Mouse (Mus musculus): ENCODE measurements around the gene Ugt2a2. TPM values are rescaled to one million over a fixed set of nuclear protein-coding genes. Genes with fewer than 3 reads are reported as not detected.
"Not testable (repeated sequence)": the region's sequence is repeated elsewhere in the genome, so short reads cannot be mapped to it uniquely, and the experiment has no call there.

The Ugt2a2 gene
- total and polyA plus RNA-seq, 2 experiments from 2014 or later = 0.22 to 0.33 TPM

GRCm38 (mm10) chr5:87436264-87436663 lies 45.8 kb downstream of the Ugt2a2 start:
- H3K4me2 ChIP-seq (ENCODE audit: low read depth, low read length, poor library complexity, severe bottlenecking) = no peak overlapping the region
- H3K36me3 ChIP-seq (ENCODE audit: insufficient read depth, low read length) = no peaks in the 10 kb centered on the region
- no peaks in the 10 kb centered on the region for H3K4me1 ChIP-seq (ENCODE audit: insufficient read depth, low read length)
- DNase-seq (ENCODE audit: low spot score) (peak; percentile 6), ATAC-seq (ENCODE audit: low FRiP score) (no peak)
- H3K4me3 ChIP-seq (ENCODE audit: low read depth, low read length) = no peak overlapping the region
- peak; percentile 60 for TF ChIP-seq CTCF (IDR thresholded peaks at IDR 0.05)
- no peak overlapping the region for H3K27ac ChIP-seq (ENCODE audit: low read depth, low read length)
- no peaks in the 10 kb centered on the region for H3K9me3 ChIP-seq (ENCODE audit: low read length)
- 40% methylated on average over 3 of the region's 3 CpGs for WGBS
- no peak overlapping the region for H3K9ac ChIP-seq (replicated peaks; ENCODE audit: low read length, poor library complexity, severe bottlenecking)
- H3K27me3 ChIP-seq (ENCODE audit: insufficient read depth, low read length) = no peaks in the 10 kb centered on the region

GRCm38 (mm10) chr5:87425676-87426075 lies 56.4 kb downstream of the Ugt2a2 start:
- no peaks in the 10 kb centered on the region for H3K36me3 ChIP-seq (ENCODE audit: insufficient read depth, low read length)
- ATAC-seq (ENCODE audit: low FRiP score) (no peak), DNase-seq (ENCODE audit: low spot score) (no peak)
- WGBS = 87% methylated on average over 3 of the region's 3 CpGs
- H3K4me3 ChIP-seq (ENCODE audit: low read depth, low read length) = no peak overlapping the region
- no peak overlapping the region for H3K4me2 ChIP-seq (ENCODE audit: low read depth, low read length, poor library complexity, severe bottlenecking)
- H3K27me3 ChIP-seq (ENCODE audit: insufficient read depth, low read length) = no peaks in the 10 kb centered on the region
- no peaks in the 10 kb centered on the region for H3K9me3 ChIP-seq (ENCODE audit: low read length)
- no peak overlapping the region for H3K9ac ChIP-seq (replicated peaks; ENCODE audit: low read length, poor library complexity, severe bottlenecking)
- no peak for TF ChIP-seq CTCF (IDR thresholded peaks at IDR 0.05)
- no peak overlapping the region for H3K27ac ChIP-seq (ENCODE audit: low read depth, low read length)
- no peaks in the 10 kb centered on the region for H3K4me1 ChIP-seq (ENCODE audit: insufficient read depth, low read length)

GRCm38 (mm10) chr5:87424041-87424440 lies 58.0 kb downstream of the Ugt2a2 start, which contains the start of gene Ugt2b38:
TSS of gene Ugt2b38 (minus strand) at chr5:87424203.
- not testable (repeated sequence) for H3K9me3 ChIP-seq (ENCODE audit: low read length); H3K4me3 ChIP-seq (ENCODE audit: low read depth, low read length); H3K9ac ChIP-seq (replicated peaks; ENCODE audit: low read length, poor library complexity, severe bottlenecking); H3K27me3 ChIP-seq (ENCODE audit: insufficient read depth, low read length); H3K36me3 ChIP-seq (ENCODE audit: insufficient read depth, low read length); H3K4me1 ChIP-seq (ENCODE audit: insufficient read depth, low read length); H3K27ac ChIP-seq (ENCODE audit: low read depth, low read length); DNase-seq (ENCODE audit: low spot score); H3K4me2 ChIP-seq (ENCODE audit: low read depth, low read length, poor library complexity, severe bottlenecking); ATAC-seq (ENCODE audit: low FRiP score)
- 92% methylated on average over 1 of the region's 2 CpGs for WGBS

Other genes with a start within 250 kb of the Ugt2a2 start
- gene Ugt2b37, start 227.5 kb downstream of the Ugt2a2 start, total RNA-seq (2014; rRNA removed) = not detected in 2 replicates
- gene Ugt2b37, start 227.5 kb downstream of the Ugt2a2 start, polyA plus RNA-seq (2015; fragmentation: Nextera tagmentation; extraction: Ambion mirVana) = not detected in 2 replicates
- gene Ugt2a3, start 145.1 kb downstream of the Ugt2a2 start, total RNA-seq (2014; rRNA removed) = not detected in 2 replicates
- gene Ugt2a3, start 145.1 kb downstream of the Ugt2a2 start, polyA plus RNA-seq (2015; fragmentation: Nextera tagmentation; extraction: Ambion mirVana) = not detected in 2 replicates
- gene Ugt2b38, start 58.1 kb downstream of the Ugt2a2 start, total RNA-seq (2014; rRNA removed) = not detected in 2 replicates
- not detected in 2 replicates for gene Ugt2b38, start 58.1 kb downstream of the Ugt2a2 start, polyA plus RNA-seq (2015; fragmentation: Nextera tagmentation; extraction: Ambion mirVana)
- 0.19 TPM in 1 of 2 replicates, not detected in the other for gene Gm43638, start 4.5 kb upstream of the Ugt2a2 start, total RNA-seq (2014; rRNA removed)
- not detected in 2 replicates for gene Gm43638, start 4.5 kb upstream of the Ugt2a2 start, polyA plus RNA-seq (2015; fragmentation: Nextera tagmentation; extraction: Ambion mirVana)
- 0.19 TPM in 1 of 2 replicates, not detected in the other for gene Ugt2a1, start 8.6 kb upstream of the Ugt2a2 start, total RNA-seq (2014; rRNA removed)
- 0.15 and 0.43 TPM in 2 replicates for gene Ugt2a1, start 8.6 kb upstream of the Ugt2a2 start, polyA plus RNA-seq (2015; fragmentation: Nextera tagmentation; extraction: Ambion mirVana)
- not detected in 2 replicates for gene Sult1b1, start 55.9 kb upstream of the Ugt2a2 start, total RNA-seq (2014; rRNA removed)
- not detected in 2 replicates for gene Sult1b1, start 55.9 kb upstream of the Ugt2a2 start, polyA plus RNA-seq (2015; fragmentation: Nextera tagmentation; extraction: Ambion mirVana)
- not detected in 2 replicates for gene Sult1d1, start 86.8 kb upstream of the Ugt2a2 start, total RNA-seq (2014; rRNA removed)
- 0.10 TPM in 1 of 2 replicates, not detected in the other for gene Sult1d1, start 86.8 kb upstream of the Ugt2a2 start, polyA plus RNA-seq (2015; fragmentation: Nextera tagmentation; extraction: Ambion mirVana)
- gene Sult1e1, start 109.3 kb upstream of the Ugt2a2 start, total RNA-seq (2014; rRNA removed) = not detected in 2 replicates
- gene Sult1e1, start 109.3 kb upstream of the Ugt2a2 start, polyA plus RNA-seq (2015; fragmentation: Nextera tagmentation; extraction: Ambion mirVana) = 0.16 TPM in 1 of 2 replicates, not detected in the other
- gene Csn1s1, start 183.9 kb upstream of the Ugt2a2 start, total RNA-seq (2014; rRNA removed) = 1.8 TPM in 1 of 2 replicates, not detected in the other
- gene Csn1s1, start 183.9 kb upstream of the Ugt2a2 start, polyA plus RNA-seq (2015; fragmentation: Nextera tagmentation; extraction: Ambion mirVana) = 0.39 and 0.47 TPM in 2 replicates
- gene Csn2, start 217.4 kb upstream of the Ugt2a2 start, total RNA-seq (2014; rRNA removed) = not detected in 2 replicates
- not detected in 2 replicates for gene Csn2, start 217.4 kb upstream of the Ugt2a2 start, polyA plus RNA-seq (2015; fragmentation: Nextera tagmentation; extraction: Ambion mirVana)

All from midbrain, postnatal 0 days (tissue).